Mouse (Mus musculus) adrenal gland, adult 2 months (tissue): ENCODE data around the gene Gfy. TPM values are rescaled to one million over a fixed set of nuclear protein-coding genes. Genes with fewer than 3 reads are reported as not detected.
"Not testable (repeated sequence)": the region's sequence is repeated elsewhere in the genome, so short reads cannot be mapped to it uniquely, and the experiment has no call there.

Experiments used
- DNase-seq: peaks from one replicate; pipeline ENCODE4 v3.0.0; 2021
- polyA plus RNA-seq: library from polyadenylated mRNA; depleted of rRNA; stranded (reverse); fragments of >200 nt; gene quantifications from 2 replicates; pipeline ENCODE4 v1.2.3, GENCODE M21; 2012
- total RNA-seq, 2 experiments: library from RNA; stranded (reverse); gene quantifications; 2 replicates each; pipeline ENCODE4 v1.2.3; 2021

Gfy gene
- total and polyA plus RNA-seq, 3 experiments: not detected

DNA sequence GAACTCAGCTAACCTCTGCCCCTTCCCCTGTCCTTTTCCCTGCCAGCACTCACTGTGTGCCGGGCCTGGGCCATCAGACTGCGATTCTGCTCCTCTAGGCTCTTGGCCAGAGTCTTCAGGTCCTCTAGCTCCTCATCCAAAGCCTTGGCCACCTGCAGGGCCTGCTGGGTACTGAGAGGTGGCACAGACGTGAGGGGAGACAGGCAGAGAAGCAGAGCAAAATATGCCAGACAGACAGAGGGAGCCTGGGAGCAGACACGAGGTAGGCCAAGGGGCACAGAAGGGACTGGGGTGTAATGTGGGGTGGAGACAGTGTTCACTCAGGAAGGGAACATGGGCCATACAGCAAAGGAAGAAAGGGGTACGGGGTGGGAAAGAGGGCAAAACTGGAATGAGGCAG is 14.0 kb upstream of the Gfy start:
- DNase-seq: no peak

DNA sequence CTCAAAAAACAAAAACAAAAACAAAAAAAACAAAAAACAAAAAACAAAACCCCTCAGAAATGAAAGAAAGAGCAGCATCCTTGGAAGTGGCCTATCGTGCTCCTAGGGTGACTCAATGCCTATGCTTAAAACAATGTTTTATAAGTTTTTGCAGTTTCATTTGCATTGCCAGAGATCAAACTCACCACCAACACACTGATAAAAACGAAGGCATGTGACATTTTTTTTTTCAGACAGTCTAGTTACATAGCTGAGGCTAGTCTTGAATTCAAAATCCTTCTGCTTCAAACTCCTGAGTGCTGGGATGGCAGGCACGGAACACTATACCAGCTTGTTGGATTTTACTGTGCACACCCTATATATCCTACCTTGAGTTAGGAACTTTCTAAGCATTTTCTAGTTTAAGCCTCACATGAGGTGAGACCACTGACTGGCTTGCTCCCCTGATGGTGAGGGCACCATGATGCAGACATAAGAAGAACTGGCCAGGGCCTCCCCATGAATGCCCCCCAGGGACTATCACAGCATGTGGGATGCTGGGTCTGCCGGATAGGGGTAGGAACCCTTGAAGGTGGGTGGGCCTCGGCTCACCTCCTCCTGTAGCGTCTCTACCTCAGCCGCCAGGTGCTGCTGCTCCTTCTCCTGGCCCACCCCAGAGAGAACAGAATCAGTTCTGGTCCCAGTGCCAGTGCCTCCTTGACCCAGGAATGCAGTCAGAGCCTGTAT is 13.4 kb upstream of the Gfy start:
- DNase-seq: no peak

DNA sequence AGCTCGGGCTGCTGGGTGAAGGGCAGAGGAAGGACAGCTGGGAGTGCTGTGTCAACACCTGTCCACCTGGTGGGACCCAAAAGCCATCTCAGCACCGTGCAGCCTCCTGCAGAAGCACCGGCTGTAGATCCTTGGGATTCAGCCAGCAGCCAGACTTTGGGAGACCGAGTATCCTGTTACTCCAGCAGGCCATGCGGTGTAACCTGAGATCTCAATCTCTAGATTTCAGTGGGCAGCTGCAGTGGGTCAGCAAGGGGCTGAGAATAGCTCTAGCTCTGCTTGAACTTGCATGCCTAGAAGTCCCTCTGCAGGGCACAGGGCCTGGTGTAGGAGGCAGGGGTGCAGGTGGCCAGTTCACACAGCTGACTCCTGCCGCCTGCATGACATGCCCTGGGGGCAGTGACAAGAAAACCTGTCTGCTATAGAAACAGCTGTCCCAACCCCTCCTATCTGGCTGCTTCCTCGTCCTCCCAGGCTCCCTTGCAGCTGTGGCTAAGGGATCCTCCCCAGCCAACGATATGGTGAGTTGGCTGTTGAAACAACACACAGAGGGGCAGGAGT is 12.5 kb upstream of the Gfy start:
- DNase-seq: no peak

DNA sequence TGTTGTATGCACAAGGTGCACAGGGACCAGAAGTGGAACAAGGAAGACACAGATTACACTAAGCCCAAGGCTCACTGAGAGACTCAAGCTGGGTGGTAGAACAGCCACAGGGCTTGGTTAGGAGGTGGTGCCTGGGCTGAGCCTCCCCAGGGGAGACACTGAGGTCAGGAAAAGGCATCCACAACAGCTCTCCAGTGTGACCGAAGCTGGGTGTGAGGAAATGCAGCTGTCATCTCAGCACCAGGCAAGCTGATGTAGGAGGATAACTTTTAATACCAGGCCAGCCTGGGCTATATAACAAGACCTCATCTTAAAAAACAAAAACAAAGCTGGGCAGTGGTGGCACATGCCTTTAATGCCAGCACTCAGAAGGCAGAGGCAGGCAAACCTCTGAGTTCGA is 11.8 kb upstream of the Gfy start:
- DNase-seq: no peak

DNA sequence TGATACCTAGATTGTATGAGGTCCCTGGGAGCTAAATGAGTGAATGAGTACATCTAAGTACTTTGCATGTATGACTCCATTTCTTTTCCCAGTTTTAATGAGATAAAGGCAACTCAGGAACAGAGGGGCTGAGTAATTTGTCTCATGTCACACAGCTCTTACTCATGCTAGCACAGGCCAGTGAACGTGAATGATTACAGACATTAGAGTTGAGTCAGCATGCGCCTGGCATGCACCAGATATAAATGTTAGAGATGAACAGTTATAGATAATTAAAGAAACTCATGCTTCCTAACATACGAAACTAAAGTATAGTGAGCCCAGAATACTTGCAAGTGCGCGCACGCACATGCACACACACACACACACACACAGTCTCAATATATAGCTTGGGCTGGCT is 10.8 kb upstream of the Gfy start:
- no peak for DNase-seq

DNA sequence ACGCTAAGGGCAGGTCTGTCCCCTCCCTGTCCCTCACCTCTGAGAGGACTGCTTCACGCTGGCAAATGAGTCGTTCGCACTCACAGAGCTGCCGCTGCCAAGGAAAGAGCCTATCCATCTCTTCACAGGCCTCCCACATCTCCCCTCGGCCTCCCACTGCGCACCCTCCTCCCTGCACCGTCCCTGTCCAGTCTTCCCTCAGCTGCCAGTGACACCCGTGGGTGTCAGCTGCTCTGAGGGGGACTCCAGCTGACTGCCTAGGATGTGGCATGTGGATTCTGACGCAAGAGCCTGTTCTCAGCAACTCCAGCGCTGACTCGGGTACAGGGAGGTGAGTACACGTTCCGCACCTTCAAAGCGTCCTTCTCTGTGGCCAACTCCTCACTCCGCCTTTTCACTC is 10.2 kb upstream of the Gfy start:
- DNase-seq: no peak

DNA sequence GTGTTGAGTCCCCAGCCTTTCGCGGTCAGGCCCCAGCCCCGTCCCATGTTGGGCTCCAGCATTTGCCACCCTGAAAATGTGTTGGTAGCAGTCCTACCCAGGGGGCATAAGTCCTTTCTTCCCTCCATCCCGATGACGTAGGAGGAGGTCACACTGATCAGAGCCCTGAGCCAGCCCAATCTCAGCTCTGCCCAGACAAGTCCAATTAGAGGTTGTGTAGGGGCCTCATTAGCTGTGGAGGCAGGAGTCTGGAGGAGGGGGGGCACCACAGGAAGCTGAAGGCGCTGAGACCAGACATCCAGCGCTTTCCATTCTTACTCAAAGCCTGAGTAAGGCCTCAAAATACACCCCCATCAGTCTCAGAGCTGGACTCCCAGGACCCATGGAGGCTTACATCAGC is 6.6 kb upstream of the Gfy start:
- no peak for DNase-seq

DNA sequence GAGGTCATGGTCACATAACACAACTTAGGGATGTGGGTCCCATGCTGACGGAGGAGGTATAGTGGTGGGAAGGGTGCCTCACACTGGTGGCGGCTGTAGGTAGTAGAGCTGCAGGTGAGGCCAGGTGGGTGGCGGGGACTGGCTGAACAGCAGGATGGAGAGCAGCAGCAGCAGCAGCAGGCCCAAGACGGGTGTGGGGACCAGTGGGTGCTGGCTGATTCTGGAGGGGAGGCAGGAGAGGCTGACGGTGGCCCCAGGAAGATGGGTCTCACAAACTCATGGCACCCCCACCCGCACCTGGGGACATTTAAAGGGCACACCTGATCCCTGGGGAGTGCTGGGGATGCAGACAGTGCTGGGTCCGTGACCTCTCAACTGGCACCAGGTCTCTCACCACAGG is 4.3 kb upstream of the Gfy start:
- no peak for DNase-seq

DNA sequence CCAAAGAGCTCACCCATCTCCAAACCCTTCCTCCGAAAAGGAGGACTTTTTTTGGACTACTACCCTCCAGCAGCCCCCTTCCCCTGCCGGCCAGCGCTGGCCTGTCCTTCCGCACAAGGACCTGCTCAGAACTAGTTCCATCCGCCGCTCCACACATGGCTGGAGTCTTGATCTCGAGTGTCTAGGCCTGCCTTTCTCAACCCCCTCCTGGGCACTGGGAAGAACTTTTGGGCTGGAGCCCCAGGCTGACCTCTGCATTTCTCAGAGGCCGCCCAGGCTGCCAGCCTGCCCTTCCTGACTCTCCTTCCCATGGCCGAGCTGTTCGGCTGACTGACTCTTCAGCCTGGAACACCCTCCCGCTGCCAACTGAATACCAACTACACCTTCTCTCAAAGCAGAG is 3.2 kb upstream of the Gfy start:
- DNase-seq: no peak

DNA sequence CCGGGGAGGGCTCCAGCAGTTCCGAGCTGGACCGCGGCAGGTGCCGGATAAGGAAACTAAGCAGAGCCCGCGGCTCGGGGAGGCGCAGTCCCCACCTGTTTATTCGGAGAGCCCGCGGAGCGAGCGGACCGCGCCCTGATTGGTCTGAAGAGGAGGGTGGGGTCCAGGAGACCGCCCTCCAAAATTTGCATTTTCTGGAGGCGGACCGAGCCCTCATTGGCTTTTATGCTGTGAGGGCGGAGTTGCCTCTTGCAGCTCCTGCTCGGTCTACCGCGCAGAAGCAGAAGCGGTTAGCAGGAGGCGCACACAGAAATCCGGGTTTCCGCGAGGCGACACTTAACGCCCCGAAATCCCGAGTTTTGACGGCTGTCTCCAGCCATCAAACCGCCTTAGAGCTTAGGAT is 2.8 kb upstream of the Gfy start:
- DNase-seq: peak; percentile 94

DNA sequence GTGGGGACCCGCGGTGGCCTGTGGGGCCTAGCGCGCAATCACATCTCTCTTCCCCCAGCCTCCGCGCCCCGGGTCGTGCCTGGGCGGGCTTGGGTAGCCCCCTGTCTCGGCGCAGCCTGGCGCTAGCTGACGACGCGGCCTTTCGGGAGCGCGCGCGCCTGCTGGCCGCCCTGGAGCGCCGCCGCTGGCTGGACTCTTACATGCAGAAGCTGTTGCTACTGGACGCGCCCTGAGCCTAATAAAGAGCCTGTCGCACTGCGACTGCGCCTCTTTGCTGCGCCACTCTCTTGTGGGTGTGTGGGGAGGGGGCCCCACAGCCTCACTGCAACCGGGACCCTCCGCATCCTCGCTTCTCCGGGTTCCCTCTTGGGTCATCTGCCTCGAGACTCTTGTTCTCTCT is 2.2 kb upstream of the Gfy start:
- no peak for DNase-seq

DNA sequence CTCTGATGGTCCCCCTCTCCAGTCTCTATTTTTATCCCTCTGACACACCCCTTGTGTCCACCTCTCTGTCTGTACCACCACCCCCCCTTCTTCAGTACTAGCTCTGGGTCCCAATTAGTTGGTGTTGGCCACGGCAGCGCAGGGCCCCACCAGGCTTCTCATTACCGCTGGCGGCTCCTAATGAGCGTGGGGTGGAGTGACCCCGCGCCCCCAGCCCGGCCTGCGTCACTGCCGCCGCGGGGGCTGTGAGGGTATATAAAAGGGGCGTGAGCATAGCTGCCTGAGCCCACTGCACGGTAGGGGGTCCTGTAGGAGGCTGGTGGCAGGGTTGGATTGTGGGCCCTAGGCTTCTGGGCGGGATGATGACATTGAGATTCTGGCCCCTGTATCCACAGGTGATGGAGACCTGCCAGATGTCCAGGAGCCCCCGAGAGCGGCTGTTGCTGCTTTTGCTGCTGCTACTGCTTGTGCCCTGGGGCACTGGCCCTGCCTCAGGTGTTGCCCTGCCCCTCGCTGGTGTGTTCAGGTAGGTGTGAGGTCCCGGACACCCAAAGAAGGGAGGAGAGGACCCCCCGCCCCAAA is 1.6 kb upstream of the Gfy start, which contains the start of gene Pth2:
Gene Pth2, plus strand, starts transcription at position 100 of the 582 bp plus-strand sequence.
- no peak for DNase-seq

DNA sequence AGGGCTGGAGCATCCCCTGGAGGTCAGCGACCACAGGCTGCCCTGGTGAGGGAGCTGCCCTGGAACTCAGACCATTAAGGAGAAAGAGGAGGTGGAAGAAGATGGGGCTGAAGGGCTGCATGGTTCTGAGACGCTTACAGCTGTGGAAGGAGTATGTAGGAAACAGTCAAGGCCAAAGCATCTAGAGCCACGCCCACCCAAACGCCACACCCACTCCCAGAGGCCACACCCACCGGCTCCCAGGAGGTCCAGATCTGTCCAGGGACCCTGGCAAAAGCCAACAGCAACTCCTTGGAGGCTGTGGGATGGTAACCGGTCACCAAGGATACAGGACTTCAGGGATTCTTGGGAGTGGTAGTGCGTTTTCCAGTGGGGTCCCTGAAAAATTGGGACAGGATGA is 819 bp downstream of the Gfy start:
- no peak for DNase-seq

DNA sequence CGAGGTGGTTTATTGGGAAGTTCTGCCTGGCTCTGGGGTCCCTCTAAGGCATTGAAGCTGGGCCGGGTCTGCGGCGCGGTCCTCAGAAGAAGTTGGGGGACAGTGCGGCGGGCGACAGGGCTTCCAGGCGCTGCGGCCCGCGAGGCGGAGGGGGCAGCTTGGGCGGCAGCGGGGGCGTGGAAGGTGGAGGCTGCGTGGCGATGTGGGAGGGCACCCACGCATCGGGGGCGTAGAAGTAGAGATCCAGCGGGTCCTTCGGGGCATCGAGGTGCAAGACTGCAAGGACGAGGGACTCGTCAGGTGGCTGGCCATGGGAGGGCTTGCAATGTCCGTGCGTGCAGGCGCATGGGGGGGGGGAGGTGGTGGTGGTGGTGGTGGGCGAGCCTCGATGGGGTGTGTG is 3.0 kb downstream of the Gfy start:
- DNase-seq: no peak

DNA sequence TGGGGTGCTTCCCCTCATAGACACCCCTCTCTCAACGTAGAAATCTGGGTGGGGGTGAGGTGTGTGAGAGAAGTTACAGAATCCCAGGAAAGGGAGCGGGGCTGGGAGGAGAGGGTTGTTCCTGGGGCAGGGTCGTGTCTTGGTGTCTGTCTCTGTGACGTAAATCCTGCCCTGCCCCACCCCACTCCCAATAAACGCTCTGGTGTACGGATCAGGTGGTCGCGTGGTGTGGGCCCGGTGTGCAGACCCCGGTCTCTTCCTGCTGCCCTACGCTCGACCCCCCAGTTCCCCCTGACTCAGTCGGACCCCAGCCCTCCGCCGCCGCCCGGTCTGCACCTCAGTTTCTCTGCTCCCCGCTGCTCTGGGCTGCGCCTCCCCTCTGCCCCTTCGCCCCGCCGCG is 3.4 kb downstream of the Gfy start:
- DNase-seq: no peak

DNA sequence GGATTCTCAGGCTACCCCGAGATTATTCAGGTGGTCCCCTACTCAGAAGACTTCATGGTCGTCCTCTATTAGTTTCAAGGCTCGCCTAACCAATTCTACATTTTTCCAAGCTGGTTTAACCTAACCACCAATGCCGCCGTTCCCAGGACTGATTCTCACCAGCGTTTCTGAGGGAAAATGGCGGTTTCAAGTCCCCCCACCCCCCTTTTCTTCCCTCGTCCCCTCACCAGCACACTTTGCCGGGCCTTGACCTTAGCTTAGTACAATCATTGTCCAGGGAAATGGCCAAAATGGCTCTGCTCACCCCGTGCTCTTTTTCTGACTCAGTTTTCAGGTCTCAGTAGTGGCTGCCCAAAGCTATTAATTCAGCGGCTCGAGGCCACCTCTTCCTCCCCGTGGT is 4.0 kb downstream of the Gfy start:
- no peak for DNase-seq

DNA sequence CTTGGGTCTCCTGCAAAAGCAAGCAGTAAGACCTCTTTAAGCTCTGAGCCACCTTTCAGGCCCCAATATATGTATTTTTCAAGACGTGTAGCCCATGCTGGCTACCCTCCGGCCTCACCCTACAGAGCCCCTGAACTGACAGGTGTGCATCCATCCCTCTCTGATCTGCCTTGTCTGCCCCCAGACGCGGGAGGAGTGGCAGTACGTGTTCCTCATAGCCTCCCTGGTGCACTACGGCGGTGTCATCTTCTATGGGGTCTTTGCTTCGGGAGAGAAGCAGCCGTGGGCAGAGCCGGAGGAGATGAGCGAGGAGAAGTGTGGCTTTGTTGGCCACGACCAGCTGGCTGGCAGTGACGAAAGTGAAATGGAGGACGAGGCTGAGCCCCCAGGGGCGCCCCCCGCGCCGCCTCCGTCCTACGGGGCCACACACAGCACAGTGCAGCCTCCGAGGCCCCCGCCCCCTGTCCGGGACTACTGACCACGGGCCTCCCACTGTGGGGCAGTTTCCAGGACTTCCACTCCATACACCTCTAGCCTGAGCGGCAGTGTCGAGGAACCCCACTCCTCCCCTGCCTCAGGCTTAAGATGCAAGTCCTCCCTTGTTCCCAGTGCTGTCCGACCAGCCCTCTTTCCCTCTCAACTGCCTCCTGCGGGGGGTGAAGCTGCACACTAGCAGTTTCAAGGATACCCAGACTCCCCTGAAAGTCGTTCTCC is 4.6 kb downstream of the Gfy start:
- DNase-seq: no peak

DNA sequence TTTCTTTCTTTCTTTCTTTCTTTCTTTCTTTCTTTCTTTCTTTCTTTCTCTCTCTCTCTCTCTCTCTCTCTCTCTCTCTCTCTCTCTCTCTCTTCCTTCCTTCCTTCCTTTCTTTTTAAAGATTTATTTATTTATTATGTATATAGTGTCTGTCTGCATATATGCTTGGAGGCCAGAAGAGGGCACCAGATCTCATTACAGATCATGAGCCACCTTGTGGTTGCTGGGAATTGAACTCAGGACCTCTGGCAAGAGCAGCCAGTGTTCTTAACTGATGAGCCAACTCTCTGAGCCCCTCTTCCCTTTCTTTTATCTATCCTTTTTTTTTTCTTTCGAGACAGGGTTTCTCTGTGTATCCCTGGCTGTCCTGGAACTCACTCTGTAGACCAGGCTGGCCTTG is 5.6 kb downstream of the Gfy start:
- DNase-seq: not testable (repeated sequence)

DNA sequence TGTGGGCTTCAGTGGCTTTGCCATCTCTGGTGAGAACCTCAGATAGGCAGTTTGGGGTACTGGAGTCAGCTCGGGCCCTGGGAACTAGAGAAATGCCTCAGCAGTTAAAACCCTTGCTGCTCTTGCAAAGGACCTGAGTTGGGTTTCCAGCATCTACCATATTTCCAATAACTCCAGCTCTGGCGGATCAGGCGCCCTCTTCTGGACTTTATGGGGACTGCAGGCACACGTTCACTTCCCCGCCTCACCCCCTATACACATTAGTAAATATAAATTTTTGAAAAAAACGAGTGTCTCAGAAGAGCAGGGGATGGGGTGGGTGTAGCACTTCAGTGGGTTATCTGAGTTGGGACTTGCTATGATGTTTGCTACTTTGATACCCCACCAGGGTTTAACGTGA is 6.4 kb downstream of the Gfy start:
- no peak for DNase-seq

DNA sequence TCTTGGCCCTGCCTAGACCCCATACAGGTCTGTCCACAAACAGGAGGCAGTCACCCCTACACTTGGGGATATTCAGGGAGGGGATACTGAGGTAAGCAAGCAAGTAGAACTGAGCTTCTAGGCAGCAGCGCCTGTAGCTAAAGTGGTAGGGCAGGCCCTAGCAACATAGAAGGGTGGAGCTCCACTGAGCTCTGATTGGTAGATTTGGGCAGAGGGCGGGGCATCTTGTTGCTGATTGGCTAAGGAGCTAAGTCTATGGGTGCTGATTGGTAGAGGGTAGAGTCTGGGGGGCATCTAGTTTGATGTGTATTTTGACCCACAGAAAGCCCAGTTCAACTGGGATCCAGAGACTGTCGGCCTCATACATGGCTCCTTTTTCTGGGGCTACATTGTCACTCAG is 9.9 kb downstream of the Gfy start:
- DNase-seq: no peak

DNA sequence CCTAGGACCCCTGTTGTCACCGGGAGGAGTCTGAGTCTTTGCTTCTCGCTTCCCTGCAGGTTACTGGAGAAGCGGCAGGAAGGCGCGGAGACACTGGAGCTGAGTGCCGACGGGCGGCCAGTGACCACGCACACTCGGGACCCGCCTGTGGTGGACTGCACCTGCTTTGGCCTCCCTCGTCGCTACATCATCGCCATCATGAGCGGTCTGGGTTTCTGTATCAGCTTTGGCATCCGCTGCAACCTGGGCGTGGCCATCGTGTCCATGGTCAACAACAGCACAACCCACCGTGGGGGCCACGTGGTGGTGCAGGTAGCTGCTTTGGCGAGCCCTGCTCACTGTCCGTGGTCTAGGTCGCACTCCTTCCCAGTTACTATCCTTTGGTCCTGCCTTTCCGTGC is 10.7 kb downstream of the Gfy start:
- no peak for DNase-seq

DNA sequence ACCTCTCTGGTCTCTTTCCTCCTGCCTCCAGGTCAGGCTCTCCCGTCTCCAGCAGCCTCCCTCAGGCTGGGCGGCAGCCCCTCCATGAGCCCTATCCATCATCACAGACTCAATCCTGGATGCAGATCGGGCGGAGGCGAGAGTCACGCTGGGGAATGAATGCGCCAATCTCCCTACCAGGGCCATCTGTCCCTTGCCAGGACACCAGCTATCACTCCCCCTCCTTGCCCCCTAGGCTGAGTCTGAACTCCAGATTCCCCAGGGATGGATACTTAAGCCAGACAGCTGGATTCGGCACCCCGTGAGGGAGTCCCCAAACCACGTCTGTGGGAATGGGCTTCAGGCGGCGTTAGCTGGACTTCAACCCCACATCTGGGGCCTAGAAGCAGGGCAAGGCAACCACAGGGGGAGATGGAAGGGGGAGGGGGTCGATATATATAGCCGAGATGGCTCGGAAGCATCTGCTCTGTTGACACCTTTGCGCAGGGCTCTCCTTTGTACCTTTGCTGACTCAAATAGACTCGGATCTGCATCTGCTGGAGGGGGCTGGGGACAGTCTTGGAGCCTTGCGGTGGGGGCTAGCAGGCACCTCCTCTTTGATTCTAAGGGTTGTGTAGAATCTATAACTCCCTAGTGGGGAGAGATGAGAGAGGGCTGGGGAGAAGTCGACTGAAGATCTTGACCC is 11.5 kb downstream of the Gfy start:
- no peak for DNase-seq

DNA sequence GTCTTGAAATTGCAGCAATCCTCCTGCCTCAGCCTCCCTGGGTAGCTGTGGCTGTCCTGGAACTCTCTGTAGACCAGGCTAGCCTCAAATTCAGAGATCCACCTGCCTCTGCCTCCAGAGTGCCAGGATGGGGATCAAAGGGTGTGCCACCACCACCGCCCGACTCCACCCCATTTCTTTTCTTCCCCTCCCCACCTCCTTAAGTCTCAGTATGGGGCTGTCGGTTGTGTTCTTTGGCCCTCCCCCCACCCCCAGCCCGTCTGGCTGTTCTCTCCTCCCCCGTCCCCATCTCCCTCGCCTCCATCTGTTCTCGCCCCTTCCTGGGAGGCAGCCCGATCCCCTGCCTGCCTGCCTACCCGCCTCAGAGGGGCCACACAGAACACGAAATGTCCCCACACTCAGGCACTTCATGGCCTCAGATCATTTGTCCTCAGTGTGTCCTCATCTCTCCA is 12.4 kb downstream of the Gfy start:
- no peak for DNase-seq
